Mouse (Mus musculus): Measurements from ENCODE around the gene Cdc73. TPM values are rescaled to one million over a fixed set of nuclear protein-coding genes. Genes with fewer than 3 reads are reported as not detected.

The Cdc73 gene
- total RNA-seq, 4 experiments from 2014 or later: 90.9 to 134 (median 122) TPM

Other genes starting within 250 kb of the Cdc73 start
- gene B3galt2, start 62.2 kb downstream of the Cdc73 start, total RNA-seq (2022): 10 to 100 TPM in 1 of 4 experiments, 1 to 10 TPM in 3; 5.3 to 10.2 (median 7.0) TPM
- gene Glrx2, start 13.4 kb upstream of the Cdc73 start, total RNA-seq (2022): 100 to 1,000 TPM in 2 of 4 experiments, 10 to 100 TPM in 2; 81.6 to 107 (median 95.7) TPM
- 10 to 100 TPM; 14.6 to 25.7 (median 20.0) TPM for gene Trove2, start 74.2 kb upstream of the Cdc73 start, total RNA-seq (2022)
- gene Uchl5, start 74.4 kb upstream of the Cdc73 start, total RNA-seq (2022): 10 to 100 TPM; 22.5 to 25.9 (median 24.3) TPM

All from adrenal gland, adult 8-10 months (tissue).